Mouse (Mus musculus): ENCODE data around the gene Smad3.

- TF ChIP-seq CTCF (IDR thresholded peaks at IDR 0.05; ENCODE audit: extremely low read depth, insufficient read length, insufficient replicate concordance, low read depth, low read length), result no peak
- no peak for TF ChIP-seq POLR2A (IDR thresholded peaks at IDR 0.05; ENCODE audit: low read depth, low read length)
Observed at GRCm38 (mm10) chr9:63673494-63673805, 84.3 kb downstream of the Smad3 start.

All from small intestine, adult 2 months (tissue).